Mouse (Mus musculus) E14TG2a.4 (cell line): ENCODE results near the gene Selenos.

Experiments used
- CTCF ChIP-seq: conservative IDR thresholded peaks from 2 replicates; pipeline ENCODE4 v1.5.1; 2014; ENCODE audit warnings: low read length
- POU5F1 ChIP-seq: IDR thresholded peaks from 2 replicates; pipeline ENCODE4 v1.6.1; 2014; ENCODE audit warnings: low read length, borderline replicate concordance

DNA sequence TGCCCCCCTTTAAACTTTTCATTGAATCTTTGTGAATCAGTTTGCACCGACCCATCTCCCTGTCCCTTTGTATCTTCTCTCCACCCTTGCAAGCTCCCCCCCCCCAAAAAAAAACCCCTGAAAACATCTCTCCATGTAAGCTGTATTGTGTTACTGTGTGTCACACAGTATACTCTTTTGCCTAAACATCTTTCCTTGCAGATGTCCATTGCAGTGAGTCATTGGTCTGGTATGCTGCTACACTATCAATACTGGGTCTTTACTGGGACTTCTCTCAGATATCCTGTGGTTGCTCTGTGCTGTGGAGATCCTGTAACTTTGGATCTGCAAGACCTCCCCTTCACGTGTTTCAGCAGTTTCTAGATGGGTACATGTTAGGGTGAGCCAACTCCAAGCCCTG lies 50.8 kb downstream of the Selenos start:
- TF ChIP-seq CTCF: no peak
- no peak for TF ChIP-seq POU5F1
